Mouse (Mus musculus): ENCODE results near the gene Rnaseh2a.

- no peak for TF ChIP-seq CTCF (IDR thresholded peaks at IDR 0.05; ENCODE audit: insufficient read depth, low read depth, low read length)
- no peak for TF ChIP-seq POLR2A (IDR thresholded peaks at IDR 0.05; ENCODE audit: insufficient read depth, low read depth, low read length)
Observed at GRCm38 (mm10) chr8:84952612-84953255, 16.8 kb downstream of the Rnaseh2a start.
